Mouse (Mus musculus) stomach, embryonic 14.5 days (tissue): ENCODE data around the gene Zcrb1. TPM values are rescaled to one million over a fixed set of nuclear protein-coding genes. Genes with fewer than 3 reads are reported as not detected.

Source experiments
- ATAC-seq: fragments of 200-750 bp; cut with Nextera tagmentation; 2 replicates; pipeline ENCODE4 v1.8.0; 2017; ENCODE audit warnings: low read depth, moderate TSS enrichment; ENCODE audit not compliant: insufficient number of reproducible peaks, insufficient read depth, low FRiP score
- H3K27ac ChIP-seq: fragments of 300-500 bp; sonication (generic); 2 replicates; pipeline ENCODE4 v1.5.1; 2014; ENCODE audit warnings: mild to moderate bottlenecking, low read length, moderate library complexity, mixed read lengths
- H3K27me3 ChIP-seq: fragments of 300-500 bp; sonication (generic); 2 replicates; pipeline ENCODE4 v1.6.1; 2014; ENCODE audit warnings: low read length, control low read depth, mixed read lengths; ENCODE audit not compliant: control insufficient read depth, insufficient read depth
- H3K36me3 ChIP-seq: fragments of 300-500 bp; sonication (generic); 2 replicates; pipeline ENCODE4 v1.6.1; 2014; ENCODE audit warnings: mild to moderate bottlenecking, control low read depth, low read length, moderate library complexity, mixed read lengths; ENCODE audit not compliant: control insufficient read depth, insufficient read depth
- H3K4me1 ChIP-seq: fragments of 300-500 bp; sonication (generic); 2 replicates; pipeline ENCODE4 v1.6.1; 2014; ENCODE audit warnings: low read length, control low read depth, mixed read lengths; ENCODE audit not compliant: control insufficient read depth, insufficient read depth
- H3K4me2 ChIP-seq: fragments of 300-500 bp; sonication (generic); replicated peaks from 2 replicates; pipeline ENCODE4 v1.6.1; 2014; ENCODE audit warnings: low read depth, low read length, control low read depth
- H3K4me3 ChIP-seq: fragments of 300-500 bp; sonication (generic); 2 replicates; pipeline ENCODE4 v1.5.1; 2014; ENCODE audit warnings: low read depth, low read length, control low read depth
- H3K9ac ChIP-seq: fragments of 300-500 bp; sonication (generic); replicated peaks from 2 replicates; pipeline ENCODE4 v1.6.1; 2014; ENCODE audit warnings: low read depth, mild to moderate bottlenecking, control low read depth, low read length, moderate library complexity, mixed read lengths
- H3K9me3 ChIP-seq: fragments of 300-500 bp; sonication (generic); 2 replicates; pipeline ENCODE4 v1.6.1; 2016; ENCODE audit warnings: low read depth, low read length, control low read depth; ENCODE audit not compliant: control insufficient read depth
- WGBS: fragments of 180-500 bp; shearing (Covaris S2); extraction: QIAGEN DNeasy Blood & Tissue Kit; methylation state at CpG from one replicate; pipeline ENCODE4 v1.1.7; 2014; 5-methylcytosine and 5-hydroxymethylcytosine counted together
- polyA plus RNA-seq: library from polyadenylated mRNA; unstranded; fragments of >200 nt; fragmentation: Nextera tagmentation; extraction: Ambion mirVana; gene quantifications from 2 replicates; pipeline ENCODE4 v1.2.1, GENCODE M21; 2014

Zcrb1 gene
- polyA plus RNA-seq: 128 and 132 TPM in 2 replicates

GRCm38 (mm10) chr15:93397826-93398698 is at the start of gene Zcrb1, which contains the start of gene Pphln1:
Gene Zcrb1, minus strand, starts transcription at chr15:93398334.
Gene Pphln1, plus strand, starts transcription at chr15:93398350.
- Histone ChIP-seq H3K36me3 (peaks cover 12% of the 10 kb centered on the region), H3K9me3 (no peaks in the 10 kb centered on the region), H3K4me1 (peaks cover 19% of the 10 kb centered on the region), H3K4me3 (peak within 1 kb of the TSS; percentile 99), H3K27me3 (no peaks in the 10 kb centered on the region), H3K9ac (peak within 1 kb of the TSS; percentile 95), H3K27ac (peak within 1 kb of the TSS; percentile 83), H3K4me2 (peak within 1 kb of the TSS; percentile 90)
- peak; percentile 91 for ATAC-seq
- under 1% methylated on average over 98 of the region's 100 CpGs for WGBS

GRCm38 (mm10) chr15:93443676-93444075 is 45.5 kb upstream of the Zcrb1 start:
- Histone ChIP-seq H3K36me3 (peaks cover 21% of the 10 kb centered on the region), H3K27ac (no peak overlapping the region), H3K4me2 (no peak overlapping the region), H3K4me1 (no peaks in the 10 kb centered on the region), H3K27me3 (no peaks in the 10 kb centered on the region), H3K9me3 (no peaks in the 10 kb centered on the region), H3K4me3 (no peak overlapping the region), H3K9ac (no peak overlapping the region)
- ATAC-seq: no peak
- WGBS: 72% methylated on average over 6 of the region's 6 CpGs

GRCm38 (mm10) chr15:93442271-93442670 is 44.1 kb upstream of the Zcrb1 start:
- no peaks in the 10 kb centered on the region for H3K27me3 ChIP-seq
- H3K4me3 ChIP-seq: no peak overlapping the region
- ATAC-seq: no peak
- H3K4me1 ChIP-seq: no peaks in the 10 kb centered on the region
- 93% methylated on average over 4 of the region's 4 CpGs for WGBS
- no peak overlapping the region for H3K4me2 ChIP-seq
- peaks cover 21% of the 10 kb centered on the region for H3K36me3 ChIP-seq
- no peak overlapping the region for H3K27ac ChIP-seq
- no peaks in the 10 kb centered on the region for H3K9me3 ChIP-seq
- no peak overlapping the region for H3K9ac ChIP-seq

DNA sequence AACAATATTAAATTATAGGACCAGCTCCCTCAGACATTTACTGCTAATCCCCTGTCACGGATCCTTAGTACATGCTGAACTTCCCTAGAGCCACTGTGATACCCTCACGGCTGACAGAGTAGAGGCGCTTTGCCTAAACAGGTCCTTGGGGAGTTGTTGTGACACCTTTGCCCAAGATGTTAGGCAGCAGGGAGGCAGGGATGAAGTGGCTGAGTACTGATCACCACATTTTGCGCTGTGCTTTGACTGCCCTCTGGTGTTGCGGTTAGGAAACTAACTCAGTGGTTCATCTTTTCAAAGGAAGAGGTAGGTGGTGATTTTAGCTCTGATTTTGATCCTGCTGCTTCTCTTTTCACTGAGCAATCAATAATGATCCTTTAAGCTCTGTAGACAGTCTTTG is 40.5 kb upstream of the Zcrb1 start:
- Histone ChIP-seq H3K4me3 (no peak overlapping the region), H3K4me1 (peaks cover 4% of the 10 kb centered on the region; the same call in 1 of the 2 replicates), H3K9ac (no peak overlapping the region), H3K27me3 (no peaks in the 10 kb centered on the region), H3K36me3 (peaks cover 21% of the 10 kb centered on the region), H3K9me3 (no peaks in the 10 kb centered on the region), H3K27ac (no peak overlapping the region), H3K4me2 (no peak overlapping the region)
- ATAC-seq: no peak
- WGBS: 38% methylated on average over 5 of the region's 5 CpGs

- H3K27me3 ChIP-seq: no peaks in the 10 kb centered on the region
- H3K9ac ChIP-seq: no peak overlapping the region
- no peak for ATAC-seq
- H3K9me3 ChIP-seq: no peaks in the 10 kb centered on the region
- H3K4me1 ChIP-seq: peaks cover 4% of the 10 kb centered on the region; the same call in 1 of the 2 replicates
- H3K27ac ChIP-seq: no peak overlapping the region
- no peak overlapping the region for H3K4me3 ChIP-seq
- no peak overlapping the region for H3K4me2 ChIP-seq
- 77% methylated on average over 12 of the region's 12 CpGs for WGBS
- peaks cover 5% of the 10 kb centered on the region; the same call in 1 of the 2 replicates for H3K36me3 ChIP-seq
Measured at GRCm38 (mm10) chr15:93435998-93436397, 37.9 kb upstream of the Zcrb1 start.

- 0 out of 2 replicates have a peak overlapping the region, but pooled peaks have one; percentile 15 for H3K27ac ChIP-seq
- WGBS: 22% methylated on average over 11 of the region's 11 CpGs
Measured at GRCm38 (mm10) chr15:93433811-93434210, 35.7 kb upstream of the Zcrb1 start.

DNA sequence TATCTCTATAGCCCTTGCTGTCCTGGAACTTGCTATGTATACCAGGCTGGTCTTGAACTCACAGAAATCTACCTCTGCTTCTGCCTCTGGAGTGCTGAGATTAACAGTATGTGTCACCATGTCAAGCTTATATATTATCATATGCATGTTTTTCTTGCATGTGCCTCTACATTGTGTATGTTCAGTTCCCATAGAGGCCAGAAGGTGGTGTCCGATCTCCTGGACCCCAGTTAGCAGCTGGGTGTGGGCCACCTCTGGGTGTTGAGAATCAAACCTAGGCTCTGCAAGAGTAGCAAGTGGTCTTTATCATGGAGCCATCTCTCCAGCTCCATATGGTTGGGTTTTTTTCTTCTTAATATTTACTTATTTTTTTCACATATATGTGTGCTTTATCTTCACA is 24.4 kb upstream of the Zcrb1 start:
- 94% methylated on average over 1 of the region's 1 CpGs for WGBS
- H3K4me3 ChIP-seq: no peak overlapping the region
- ATAC-seq: no peak
- H3K4me2 ChIP-seq: no peak overlapping the region
- no peak overlapping the region for H3K9ac ChIP-seq
- no peaks in the 10 kb centered on the region for H3K27me3 ChIP-seq
- H3K4me1 ChIP-seq: no peaks in the 10 kb centered on the region
- H3K36me3 ChIP-seq: peaks cover 4% of the 10 kb centered on the region; the same call in 1 of the 2 replicates
- no peaks in the 10 kb centered on the region for H3K9me3 ChIP-seq
- H3K27ac ChIP-seq: no peak overlapping the region

More at GRCm38 (mm10) chr15:93433811-93434210, 35.7 kb upstream of the Zcrb1 start:
- H3K4me2 ChIP-seq: no peak overlapping the region
- H3K9me3 ChIP-seq: no peaks in the 10 kb centered on the region
- H3K27me3 ChIP-seq: no peaks in the 10 kb centered on the region
- no peak overlapping the region for H3K9ac ChIP-seq
- H3K36me3 ChIP-seq: peaks cover 3% of the 10 kb centered on the region; the same call in 1 of the 2 replicates
- no peak; the same call in 1 of the 2 replicates for ATAC-seq
- peaks cover 4% of the 10 kb centered on the region; the same call in 1 of the 2 replicates for H3K4me1 ChIP-seq
- H3K4me3 ChIP-seq: no peak overlapping the region

DNA sequence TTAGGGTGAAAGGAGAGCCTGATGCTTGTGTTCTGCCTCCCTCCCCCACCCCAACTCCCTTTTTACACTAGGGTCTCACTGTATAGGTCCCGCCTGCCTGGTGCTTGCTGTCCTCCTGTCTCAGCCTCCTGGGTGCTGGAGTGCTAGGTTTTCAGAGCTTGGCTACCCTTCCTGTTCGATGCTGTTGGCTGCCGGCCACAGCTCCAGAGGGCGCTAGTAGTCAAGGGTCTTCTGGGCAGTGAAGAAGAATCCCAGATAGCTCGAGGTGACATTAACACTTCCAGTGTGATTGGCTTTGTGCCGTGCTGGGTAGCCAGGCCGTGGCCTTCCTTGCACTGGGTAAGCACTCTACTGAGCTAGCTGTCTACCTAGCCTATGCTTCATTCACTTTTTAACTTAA is 22.5 kb upstream of the Zcrb1 start:
- Histone ChIP-seq H3K9me3 (no peaks in the 10 kb centered on the region), H3K36me3 (peaks cover 4% of the 10 kb centered on the region; the same call in 1 of the 2 replicates), H3K4me3 (no peak overlapping the region), H3K27me3 (no peaks in the 10 kb centered on the region), H3K4me1 (no peaks in the 10 kb centered on the region), H3K9ac (no peak overlapping the region), H3K27ac (no peak overlapping the region), H3K4me2 (no peak overlapping the region)
- ATAC-seq: no peak
- 80% methylated on average over 7 of the region's 7 CpGs for WGBS
